In genomic region chr19:31114690-31115089, GRCm38 (mm10) we compare ENCODE assay signal across 10 mouse cellular contexts. TPM values are rescaled to one million over a fixed set of nuclear protein-coding genes. Genes with fewer than 3 reads are reported as not detected.
DNase-seq lines count a peak whose midpoint lies in the region; ATAC-seq and TF ChIP-seq lines count a peak whose summit lies in the region.
"Had no signal": no experiment of that assay in that cellular context is flagged by ENCODE, and none has a peak within 500 bp of the region (broad histone marks: within the 10 kb centered on the region; RNA-seq: fewer than 3 reads in every experiment).

No protein-coding gene starts in this region.

- ATAC-seq in hindbrain, embryonic 12.5 days (ENCODE audit: low FRiP score), result 0 out of 2 replicates have a peak, but pooled peaks have one; percentile 13
- no peak for ATAC-seq in hindbrain, embryonic 13.5 days (ENCODE audit: low FRiP score)
- no peak for ATAC-seq in kidney, postnatal 0 days (replicated peaks; ENCODE audit: low FRiP score, low read depth)
- ATAC-seq in midbrain, postnatal 0 days (ENCODE audit: low FRiP score), result no peak
- no peak for ATAC-seq in intestine, postnatal 0 days
- no peak for ATAC-seq in activated CD4-positive, CD25-positive, alpha-beta regulatory T cell, adult 4 months

- H3K27ac ChIP-seq in hindbrain, embryonic 12.5 days, result no peak overlapping the region
- H3K27ac ChIP-seq in hindbrain, embryonic 13.5 days, result no peak overlapping the region
- H3K27ac ChIP-seq in kidney, postnatal 0 days, result no peak overlapping the region
- H3K27ac ChIP-seq in midbrain, postnatal 0 days (ENCODE audit: low read depth, low read length), result no peak overlapping the region
- H3K27ac ChIP-seq in intestine, postnatal 0 days (ENCODE audit: low read depth, low read length), result no peak overlapping the region
- H3K27ac ChIP-seq: left cerebral cortex, adult 2 months; midbrain, embryonic 12.5 days had no signal

- H3K27me3 ChIP-seq in hindbrain, embryonic 12.5 days, result no peaks in the 10 kb centered on the region
- H3K27me3 ChIP-seq in hindbrain, embryonic 13.5 days, result no peaks in the 10 kb centered on the region
- no peaks in the 10 kb centered on the region for H3K27me3 ChIP-seq in kidney, postnatal 0 days (ENCODE audit: insufficient read depth, low read length)
- no peaks in the 10 kb centered on the region for H3K27me3 ChIP-seq in midbrain, postnatal 0 days (ENCODE audit: insufficient read depth, low read length)
- H3K27me3 ChIP-seq in intestine, postnatal 0 days (replicated peaks; ENCODE audit: control insufficient read depth, insufficient read depth, low read length), result no peaks in the 10 kb centered on the region
- H3K27me3 ChIP-seq: midbrain, embryonic 12.5 days had no signal

- H3K9ac ChIP-seq in hindbrain, embryonic 12.5 days, result no peak overlapping the region
- H3K9ac ChIP-seq in hindbrain, embryonic 13.5 days, result no peak overlapping the region
- H3K9ac ChIP-seq in kidney, postnatal 0 days (ENCODE audit: low read depth, low read length), result no peak overlapping the region
- no peak overlapping the region for H3K9ac ChIP-seq in midbrain, postnatal 0 days (replicated peaks; ENCODE audit: low read length, poor library complexity, severe bottlenecking)
- H3K9ac ChIP-seq in intestine, postnatal 0 days (ENCODE audit: low read depth, low read length), result no peak overlapping the region
- H3K9ac ChIP-seq: midbrain, embryonic 12.5 days had no signal

- 54% methylated on average over 4 of the region's 4 CpGs for WGBS in hindbrain, embryonic 12.5 days
- WGBS in hindbrain, embryonic 13.5 days, result 34% methylated on average over 4 of the region's 4 CpGs
- WGBS in kidney, postnatal 0 days, result 9% methylated on average over 4 of the region's 4 CpGs
- 27% methylated on average over 4 of the region's 4 CpGs for WGBS in midbrain, postnatal 0 days
- 55% methylated on average over 4 of the region's 4 CpGs for WGBS in intestine, postnatal 0 days

- no peak for TF ChIP-seq CTCF in kidney, postnatal 0 days (IDR thresholded peaks at IDR 0.05; ENCODE audit: low read depth)
- no peak for TF ChIP-seq CTCF in midbrain, postnatal 0 days (IDR thresholded peaks at IDR 0.05)
- TF ChIP-seq CTCF in intestine, postnatal 0 days (IDR thresholded peaks at IDR 0.05; ENCODE audit: low read depth), result no peak

- no peaks in the 10 kb centered on the region for H3K9me3 ChIP-seq in hindbrain, embryonic 12.5 days (replicated peaks)
- H3K9me3 ChIP-seq in hindbrain, embryonic 13.5 days, result no peaks in the 10 kb centered on the region
- H3K9me3 ChIP-seq in kidney, postnatal 0 days (replicated peaks; ENCODE audit: low read length), result no peaks in the 10 kb centered on the region
- H3K9me3 ChIP-seq in midbrain, postnatal 0 days (ENCODE audit: low read length), result no peaks in the 10 kb centered on the region
- no peaks in the 10 kb centered on the region for H3K9me3 ChIP-seq in intestine, postnatal 0 days (ENCODE audit: control insufficient read depth)
- H3K9me3 ChIP-seq: midbrain, embryonic 12.5 days had no signal

- H3K4me3 ChIP-seq in hindbrain, embryonic 12.5 days, result no peak overlapping the region
- no peak overlapping the region for H3K4me3 ChIP-seq in hindbrain, embryonic 13.5 days
- no peak overlapping the region for H3K4me3 ChIP-seq in kidney, postnatal 0 days (replicated peaks; ENCODE audit: low read depth, low read length)
- no peak overlapping the region for H3K4me3 ChIP-seq in midbrain, postnatal 0 days (ENCODE audit: low read depth, low read length)
- H3K4me3 ChIP-seq in intestine, postnatal 0 days (ENCODE audit: low read depth, low read length), result no peak overlapping the region
- H3K4me3 ChIP-seq: left cerebral cortex, adult 2 months; midbrain, embryonic 12.5 days had no signal

- no peak overlapping the region for H3K4me2 ChIP-seq in hindbrain, embryonic 12.5 days (replicated peaks)
- no peak overlapping the region for H3K4me2 ChIP-seq in hindbrain, embryonic 13.5 days
- H3K4me2 ChIP-seq in kidney, postnatal 0 days (ENCODE audit: low read length), result no peak overlapping the region
- no peak overlapping the region for H3K4me2 ChIP-seq in midbrain, postnatal 0 days (ENCODE audit: low read depth, low read length, poor library complexity, severe bottlenecking)
- H3K4me2 ChIP-seq in intestine, postnatal 0 days (replicated peaks; ENCODE audit: low read depth), result no peak overlapping the region
- H3K4me2 ChIP-seq: midbrain, embryonic 12.5 days had no signal

- intact Hi-C loops in gastrocnemius, postnatal 36 days (cut with DNase I), result no loop called here

- DNase-seq in brain, adult 2 months (ENCODE audit: low read depth, low spot score), result peak; percentile 79
- peak; percentile 83 for DNase-seq in kidney, postnatal 0 days (ENCODE audit: low spot score)
- DNase-seq in midbrain, postnatal 0 days (ENCODE audit: low spot score), result peak; percentile 62
- no peak for DNase-seq in gastrocnemius, postnatal 36 days

- H3K36me3 ChIP-seq in hindbrain, embryonic 12.5 days, result no peaks in the 10 kb centered on the region
- H3K36me3 ChIP-seq in hindbrain, embryonic 13.5 days, result no peaks in the 10 kb centered on the region
- H3K36me3 ChIP-seq in kidney, postnatal 0 days (ENCODE audit: insufficient read depth, low read length), result no peaks in the 10 kb centered on the region
- no peaks in the 10 kb centered on the region for H3K36me3 ChIP-seq in midbrain, postnatal 0 days (ENCODE audit: insufficient read depth, low read length)
- no peaks in the 10 kb centered on the region for H3K36me3 ChIP-seq in intestine, postnatal 0 days (ENCODE audit: control insufficient read depth, insufficient read depth)
- H3K36me3 ChIP-seq: midbrain, embryonic 12.5 days had no signal

- H3K4me1 ChIP-seq in hindbrain, embryonic 12.5 days, result no peaks in the 10 kb centered on the region
- H3K4me1 ChIP-seq in hindbrain, embryonic 13.5 days (replicated peaks), result no peaks in the 10 kb centered on the region
- 0 out of 2 replicates have a peak, but pooled peaks cover 4% of the 10 kb centered on the region for H3K4me1 ChIP-seq in kidney, postnatal 0 days (replicated peaks; ENCODE audit: insufficient read depth, low read length)
- no peaks in the 10 kb centered on the region for H3K4me1 ChIP-seq in midbrain, postnatal 0 days (ENCODE audit: insufficient read depth, low read length)
- H3K4me1 ChIP-seq in intestine, postnatal 0 days (replicated peaks; ENCODE audit: control insufficient read depth, insufficient read depth, low read length), result no peaks in the 10 kb centered on the region

RNA-seq across cellular contexts. Expression of gene Cstf2t, which starts 32.1 kb away (rescaled TPM):
- polyA plus RNA-seq in hindbrain, embryonic 12.5 days (2016; fragmentation: Nextera tagmentation; extraction: Ambion mirVana), result 78.7 and 82.6 TPM in 2 replicates
- 73.2 and 74.9 TPM in 2 replicates for polyA plus RNA-seq in hindbrain, embryonic 13.5 days (2015; fragmentation: Nextera tagmentation; extraction: Ambion mirVana)
- polyA plus RNA-seq in kidney, postnatal 0 days (2015; fragmentation: Nextera tagmentation; extraction: Ambion mirVana), result 42.0 and 42.5 TPM in 2 replicates
- total RNA-seq in midbrain, postnatal 0 days (2014; rRNA removed), result 78.5 and 81.3 TPM in 2 replicates
- polyA plus RNA-seq in midbrain, postnatal 0 days (2015; fragmentation: Nextera tagmentation; extraction: Ambion mirVana), result 54.4 and 59.2 TPM in 2 replicates
- polyA plus RNA-seq in intestine, postnatal 0 days (2015; fragmentation: Nextera tagmentation; extraction: Ambion mirVana), result 19.7 and 21.2 TPM in 2 replicates
- 10 to 100 TPM; 14.2 to 19.4 TPM for polyA plus RNA-seq in activated CD4-positive, CD25-positive, alpha-beta regulatory T cell, adult 4 months (2017; shearing (Covaris generic))
- 10 to 100 TPM; 13.6 to 17.7 TPM for total RNA-seq in gastrocnemius, postnatal 36 days (2021)

Comparison
In these comparisons a context has a peak if more than half of its experiments do, and no peak if none do; other contexts are left out.
1. DNase-seq: peak in brain, adult 2 months (single experiment), kidney, postnatal 0 days (single experiment) and midbrain, postnatal 0 days (single experiment); none in gastrocnemius, postnatal 36 days (0 of 2).